Mouse (Mus musculus): ENCODE measurements around the gene Cd55b. TPM values are rescaled to one million over a fixed set of nuclear protein-coding genes. Genes with fewer than 3 reads are reported as not detected.
"Not testable (repeated sequence)": the region's sequence is repeated elsewhere in the genome, so short reads cannot be mapped to it uniquely, and the experiment has no call there.

The Cd55b gene
- not detected in 2 replicates for polyA plus RNA-seq (2016; fragmentation: Nextera tagmentation; extraction: Ambion mirVana)

DNA sequence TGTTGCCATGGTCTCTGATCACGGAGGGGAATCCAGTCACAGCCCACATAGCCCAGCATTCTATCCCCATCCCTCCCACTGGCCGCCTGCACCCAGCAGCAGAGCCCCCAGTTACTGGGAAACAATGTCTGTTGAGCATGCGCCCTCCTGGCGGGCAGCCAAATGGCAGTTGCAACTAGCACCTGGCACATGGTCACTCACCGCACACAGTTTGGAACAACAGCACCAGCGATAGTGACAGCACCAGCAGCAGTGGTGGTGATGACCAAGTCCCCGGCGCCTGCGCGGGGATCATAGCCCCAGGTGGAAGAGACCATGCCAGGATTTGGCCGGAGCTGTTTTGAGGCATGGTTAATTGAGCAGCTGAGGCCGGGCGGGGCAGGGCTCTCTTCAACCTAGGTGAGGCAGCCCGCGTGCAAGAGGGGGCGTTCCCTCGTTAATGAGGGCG lies at the start of gene Cd55b:
Gene Cd55b (minus strand): TSS at position 346 of the 448 bp plus-strand sequence.
- Histone ChIP-seq H3K36me3 (no peaks in the 10 kb centered on the region), H3K4me3 (peak within 1 kb of the TSS; percentile 33; the same call in 1 of the 2 replicates), H3K9me3 (no peaks in the 10 kb centered on the region), H3K27ac (no peak within 1 kb of the TSS), H3K4me1 (peaks cover 6% of the 10 kb centered on the region), H3K27me3 (ENCODE audit: insufficient read depth, poor library complexity, severe bottlenecking) (no peaks in the 10 kb centered on the region; the same call in 1 of the 2 replicates)
- no peak for DNase-seq (ENCODE audit: low spot score)
- 41% methylated on average over 18 of the region's 18 CpGs for WGBS

DNA sequence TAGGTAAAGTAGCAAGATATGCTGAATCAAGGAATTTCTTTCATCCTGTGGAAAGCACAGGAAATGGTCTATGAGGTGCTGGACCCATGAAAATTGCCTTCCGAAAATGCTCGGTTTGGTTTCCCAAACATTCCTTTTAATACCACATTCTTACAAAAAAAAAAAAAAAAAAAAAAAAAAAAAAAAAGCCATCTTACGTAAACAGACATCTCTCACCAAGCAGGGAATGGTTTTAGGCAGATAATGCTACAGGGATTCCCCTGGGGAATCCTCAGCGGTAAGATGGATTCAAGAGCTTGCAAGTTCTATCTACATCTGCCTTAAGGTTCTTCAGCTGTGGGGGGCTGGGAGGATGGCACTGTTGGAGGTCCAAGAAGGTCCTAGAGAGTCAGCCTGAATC lies 47.3 kb upstream of the Cd55b start:
- H3K27me3 ChIP-seq (ENCODE audit: insufficient read depth, poor library complexity, severe bottlenecking) = no peaks in the 10 kb centered on the region
- H3K36me3 ChIP-seq = no peaks in the 10 kb centered on the region
- no peak for DNase-seq (ENCODE audit: low spot score)
- no peak overlapping the region for H3K4me3 ChIP-seq
- no peak overlapping the region for H3K27ac ChIP-seq
- H3K4me1 ChIP-seq = peaks cover 3% of the 10 kb centered on the region; the same call in 1 of the 2 replicates
- no peaks in the 10 kb centered on the region for H3K9me3 ChIP-seq
- WGBS = 81% methylated on average over 4 of the region's 4 CpGs

GRCm38 (mm10) chr1:130467453-130467852 lies 44.6 kb upstream of the Cd55b start:
- Histone ChIP-seq H3K36me3 (no peaks in the 10 kb centered on the region), H3K4me3 (no peak overlapping the region), H3K9me3 (no peaks in the 10 kb centered on the region), H3K27me3 (ENCODE audit: insufficient read depth, poor library complexity, severe bottlenecking) (no peaks in the 10 kb centered on the region), H3K4me1 (0 out of 2 replicates have a peak, but pooled peaks cover 5% of the 10 kb centered on the region), H3K27ac (no peak overlapping the region)
- no peak for DNase-seq (ENCODE audit: low spot score)
- 58% methylated on average over 2 of the region's 2 CpGs for WGBS

GRCm38 (mm10) chr1:130464173-130464572 lies 41.4 kb upstream of the Cd55b start:
- Histone ChIP-seq H3K27me3 (ENCODE audit: insufficient read depth, poor library complexity, severe bottlenecking) (no peaks in the 10 kb centered on the region), H3K36me3 (no peaks in the 10 kb centered on the region), H3K27ac (no peak overlapping the region), H3K4me3 (no peak overlapping the region), H3K9me3 (no peaks in the 10 kb centered on the region), H3K4me1 (0 out of 2 replicates have a peak, but pooled peaks cover 5% of the 10 kb centered on the region)
- DNase-seq (ENCODE audit: low spot score) = no peak

DNA sequence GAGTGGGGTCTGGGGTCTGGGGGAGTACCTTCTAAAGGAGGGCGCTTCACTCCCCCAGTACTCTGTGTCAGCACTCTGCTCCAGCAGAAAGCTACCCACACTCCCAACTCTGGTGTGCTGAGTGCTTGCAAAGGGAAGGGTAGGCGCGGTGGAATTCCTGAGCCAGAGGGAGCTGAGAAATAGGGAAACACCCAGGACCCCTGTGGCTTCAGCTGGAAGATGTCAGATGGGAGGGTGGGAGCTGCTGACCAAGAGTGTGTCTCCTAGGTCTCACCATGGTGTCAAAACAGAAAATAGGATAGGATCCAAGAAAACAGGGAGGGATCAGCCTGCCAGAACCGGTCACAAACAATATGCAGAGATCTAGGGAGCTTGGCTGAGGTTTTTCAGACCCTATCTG lies 40.1 kb upstream of the Cd55b start:
- Histone ChIP-seq H3K27me3 (ENCODE audit: insufficient read depth, poor library complexity, severe bottlenecking) (no peaks in the 10 kb centered on the region), H3K4me3 (peak overlapping the region; percentile 68), H3K36me3 (no peaks in the 10 kb centered on the region), H3K9me3 (no peaks in the 10 kb centered on the region), H3K27ac (peak overlapping the region; percentile 76), H3K4me1 (0 out of 2 replicates have a peak, but pooled peaks cover 5% of the 10 kb centered on the region)
- WGBS = 4% methylated on average over 4 of the region's 4 CpGs
- DNase-seq (ENCODE audit: low spot score) = no peak

DNA sequence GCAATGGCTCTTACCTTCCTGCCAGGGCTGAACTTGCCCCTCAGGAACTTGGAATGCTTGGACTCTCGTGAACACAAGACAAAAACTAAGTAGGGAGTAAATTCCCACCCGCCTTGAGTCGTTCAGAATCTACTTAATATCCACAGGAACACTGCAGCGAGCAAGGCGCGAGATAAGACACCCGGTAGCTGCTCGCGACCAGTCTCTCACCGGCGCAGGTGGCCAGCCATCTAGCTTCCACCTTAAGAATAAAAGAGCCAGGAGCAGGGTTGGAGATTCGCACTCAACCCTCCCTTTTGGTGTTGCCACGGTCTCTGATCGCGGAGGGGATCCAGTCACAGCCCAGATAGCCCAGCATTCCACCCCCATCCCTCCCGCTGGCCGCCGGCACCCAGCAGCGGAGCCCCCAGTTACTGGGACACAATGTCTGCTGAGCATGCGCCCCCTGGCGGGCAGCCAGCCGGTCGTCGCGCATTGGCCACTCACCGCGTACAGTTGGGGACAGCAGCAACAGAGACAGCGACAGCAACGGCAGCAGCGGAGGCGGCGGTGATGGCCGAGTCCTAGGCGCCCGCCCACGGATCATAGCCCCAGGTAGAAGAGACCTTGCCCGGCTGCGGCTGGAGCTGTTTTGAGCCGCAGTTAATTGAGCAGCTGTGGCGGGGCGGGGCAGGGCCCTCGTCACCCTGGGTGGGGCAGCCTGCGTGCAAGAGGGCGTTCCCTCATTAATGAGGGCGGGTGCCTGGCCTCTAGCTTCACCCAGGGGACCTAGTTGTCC lies 39.5 kb upstream of the Cd55b start, which contains the start of gene Cd55:
Gene Cd55 (minus strand): TSS at position 661 of the 778 bp plus-strand sequence.
- Histone ChIP-seq H3K4me1 (0 out of 2 replicates have a peak, but pooled peaks cover 5% of the 10 kb centered on the region), H3K27me3 (ENCODE audit: insufficient read depth, poor library complexity, severe bottlenecking) (no peaks in the 10 kb centered on the region), H3K36me3 (no peaks in the 10 kb centered on the region), H3K27ac (peak within 1 kb of the TSS; percentile 76), H3K4me3 (peak within 1 kb of the TSS; percentile 68), H3K9me3 (no peaks in the 10 kb centered on the region)
- under 1% methylated on average over 45 of the region's 45 CpGs for WGBS
- peak; percentile 96 for DNase-seq (ENCODE audit: low spot score)

GRCm38 (mm10) chr1:130455111-130455510 lies 32.3 kb upstream of the Cd55b start:
- no peak overlapping the region for H3K4me3 ChIP-seq
- no peak for DNase-seq (ENCODE audit: low spot score)
- H3K27ac ChIP-seq = no peak overlapping the region
- WGBS = 79% methylated on average over 2 of the region's 2 CpGs
- H3K4me1 ChIP-seq = no peaks in the 10 kb centered on the region
- no peaks in the 10 kb centered on the region for H3K36me3 ChIP-seq
- no peaks in the 10 kb centered on the region for H3K27me3 ChIP-seq (ENCODE audit: insufficient read depth, poor library complexity, severe bottlenecking)
- H3K9me3 ChIP-seq = no peaks in the 10 kb centered on the region

- not testable (repeated sequence) for H3K27ac ChIP-seq; H3K36me3 ChIP-seq; DNase-seq (ENCODE audit: low spot score); H3K9me3 ChIP-seq; H3K4me3 ChIP-seq; H3K27me3 ChIP-seq (ENCODE audit: insufficient read depth, poor library complexity, severe bottlenecking); H3K4me1 ChIP-seq
- WGBS = 85% methylated on average over 1 of the region's 1 CpGs
These were observed 20.1 kb upstream of the Cd55b start for GRCm38 (mm10) chr1:130442930-130443329.

DNA sequence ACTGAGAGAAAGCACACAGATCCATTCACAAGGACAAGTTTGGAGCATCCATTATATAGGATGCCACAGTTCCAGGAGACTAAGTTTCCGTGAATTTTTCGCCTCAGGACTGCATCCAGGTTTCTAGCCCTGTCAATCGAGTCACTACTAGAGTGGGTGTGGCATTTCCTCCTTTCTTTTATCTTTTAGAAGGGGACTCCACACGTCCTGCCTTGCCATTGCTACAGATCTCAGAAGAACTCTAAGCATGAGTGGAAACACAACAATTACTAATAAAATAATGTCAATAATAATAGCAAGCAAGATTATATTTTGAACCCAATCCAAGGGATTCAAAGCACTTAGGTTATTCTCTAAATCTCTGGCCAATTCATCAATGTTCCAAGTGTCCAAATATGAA lies 8.1 kb upstream of the Cd55b start:
- H3K4me3 ChIP-seq = no peak overlapping the region
- H3K9me3 ChIP-seq = no peaks in the 10 kb centered on the region
- 63% methylated on average over 4 of the region's 4 CpGs for WGBS
- no peaks in the 10 kb centered on the region for H3K36me3 ChIP-seq
- no peak for DNase-seq (ENCODE audit: low spot score)
- H3K27ac ChIP-seq = no peak overlapping the region
- H3K27me3 ChIP-seq (ENCODE audit: insufficient read depth, poor library complexity, severe bottlenecking) = no peaks in the 10 kb centered on the region
- H3K4me1 ChIP-seq = no peaks in the 10 kb centered on the region

- not testable (repeated sequence) for H3K9me3 ChIP-seq; H3K36me3 ChIP-seq; H3K27me3 ChIP-seq (ENCODE audit: insufficient read depth, poor library complexity, severe bottlenecking); H3K27ac ChIP-seq; DNase-seq (ENCODE audit: low spot score); H3K4me1 ChIP-seq; H3K4me3 ChIP-seq
These were observed 5.9 kb upstream of the Cd55b start for GRCm38 (mm10) chr1:130428667-130429066.

DNA sequence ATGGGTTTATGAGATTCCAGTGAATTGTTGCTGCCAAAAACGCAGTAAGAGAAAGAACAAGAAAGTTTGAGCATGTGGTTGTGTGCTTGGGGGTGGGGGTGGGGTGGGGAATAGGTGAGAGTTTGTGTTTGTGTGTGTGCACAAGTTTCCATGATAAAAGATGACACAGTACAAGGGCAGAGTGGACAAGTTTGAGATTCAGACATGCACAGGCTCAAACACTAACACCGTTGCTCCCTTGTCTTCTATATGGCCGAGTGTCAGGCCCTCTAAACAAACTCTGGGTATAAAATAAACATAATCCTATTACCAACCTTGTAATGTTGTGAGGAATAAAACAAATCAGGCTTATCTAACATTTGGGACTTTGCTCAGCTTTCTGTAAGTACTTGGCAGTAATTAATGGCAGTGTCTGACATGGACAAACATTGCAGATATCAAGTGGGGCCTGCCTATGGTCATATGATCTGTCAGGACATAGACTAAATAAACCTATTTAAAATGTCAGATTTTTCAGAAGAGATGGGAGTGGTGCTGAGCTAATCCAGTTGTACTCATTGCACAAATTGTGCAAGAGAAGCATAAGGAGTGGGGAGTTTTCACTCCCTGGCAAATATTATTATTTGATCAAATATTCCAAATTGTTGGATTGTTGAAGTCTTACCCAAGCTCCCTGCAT lies 4.5 kb upstream of the Cd55b start:
- DNase-seq (ENCODE audit: low spot score); H3K9me3 ChIP-seq; H3K27me3 ChIP-seq (ENCODE audit: insufficient read depth, poor library complexity, severe bottlenecking); H3K4me1 ChIP-seq; H3K36me3 ChIP-seq; H3K4me3 ChIP-seq; H3K27ac ChIP-seq: not testable (repeated sequence)
- WGBS = 67% methylated on average over 3 of the region's 3 CpGs

GRCm38 (mm10) chr1:130422033-130422432 lies 776 bp downstream of the Cd55b start:
- not testable (repeated sequence) for H3K4me1 ChIP-seq; H3K9me3 ChIP-seq; H3K27ac ChIP-seq; H3K36me3 ChIP-seq; H3K27me3 ChIP-seq (ENCODE audit: insufficient read depth, poor library complexity, severe bottlenecking); H3K4me3 ChIP-seq; DNase-seq (ENCODE audit: low spot score)
- no CpG with 5 or more reads among the region's 6 CpGs for WGBS

DNA sequence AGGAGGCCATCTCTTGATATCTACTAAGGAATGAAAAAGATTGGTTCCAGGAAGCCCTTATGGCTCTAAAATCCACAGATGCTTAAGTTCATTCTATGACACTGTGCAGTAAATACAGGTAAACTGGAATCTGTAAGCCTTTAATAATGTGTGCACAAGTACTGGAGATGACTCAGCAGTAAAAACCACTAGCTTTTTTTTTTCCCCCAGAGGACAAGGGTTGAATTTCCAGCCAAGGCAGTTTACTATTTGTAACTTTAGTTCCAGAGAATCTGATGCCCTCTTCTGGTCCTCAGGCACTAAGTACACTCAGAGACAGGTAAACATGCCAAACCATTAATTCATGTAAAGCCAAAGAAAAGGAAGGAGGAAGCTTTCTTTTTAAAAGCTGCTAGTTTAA lies 25.7 kb downstream of the Cd55b start:
- not testable (repeated sequence) for H3K4me1 ChIP-seq, H3K27ac ChIP-seq

More for the DNA sequence above, 25.7 kb downstream of the Cd55b start:
- H3K27me3 ChIP-seq (ENCODE audit: insufficient read depth, poor library complexity, severe bottlenecking); H3K36me3 ChIP-seq; H3K4me3 ChIP-seq; DNase-seq (ENCODE audit: low spot score); H3K9me3 ChIP-seq: not testable (repeated sequence)
